Mouse (Mus musculus) intestine, embryonic 15.5 days (tissue): ENCODE data around the gene Dclre1a. TPM values are rescaled to one million over a fixed set of nuclear protein-coding genes. Genes with fewer than 3 reads are reported as not detected.
A peak's percentile ranks its signal among the peaks of the same experiment; 100 is the strongest.
"Not testable (repeated sequence)": the region's sequence is repeated elsewhere in the genome, so short reads cannot be mapped to it uniquely, and the experiment has no call there.

Experiments used
- ATAC-seq: fragments of 200-750 bp; cut with Nextera tagmentation; 2 replicates; pipeline ENCODE4 v1.8.0; 2017; ENCODE audit warnings: moderate TSS enrichment, moderate library complexity
- H3K27ac ChIP-seq: fragments of 300-500 bp; sonication (generic); 2 replicates; pipeline ENCODE4 v1.5.1; 2015; ENCODE audit warnings: mild to moderate bottlenecking, inconsistent platforms
- H3K27me3 ChIP-seq: fragments of 300-500 bp; sonication (generic); replicated peaks from 2 replicates; pipeline ENCODE4 v1.6.1; 2015; ENCODE audit warnings: inconsistent platforms
- H3K36me3 ChIP-seq: fragments of 300-500 bp; sonication (generic); 2 replicates; pipeline ENCODE4 v1.6.1; 2015; ENCODE audit warnings: inconsistent platforms
- H3K4me1 ChIP-seq: fragments of 300-500 bp; sonication (generic); replicated peaks from 2 replicates; pipeline ENCODE4 v1.6.1; 2015; ENCODE audit warnings: inconsistent platforms
- H3K4me2 ChIP-seq: fragments of 300-500 bp; sonication (generic); replicated peaks from 2 replicates; pipeline ENCODE4 v1.6.1; 2015; ENCODE audit warnings: mild to moderate bottlenecking, inconsistent platforms
- H3K4me3 ChIP-seq: fragments of 300-500 bp; sonication (generic); replicated peaks from 2 replicates; pipeline ENCODE4 v1.5.1; 2015; ENCODE audit warnings: inconsistent platforms
- H3K9ac ChIP-seq: fragments of 300-500 bp; sonication (generic); 2 replicates; pipeline ENCODE4 v1.6.1; 2015; ENCODE audit warnings: inconsistent platforms
- H3K9me3 ChIP-seq: fragments of 300-500 bp; sonication (generic); 2 replicates; pipeline ENCODE4 v1.6.1; 2016; ENCODE audit warnings: inconsistent platforms
- WGBS: fragments of 180-500 bp; shearing (Covaris S2); methylation state at CpG from one replicate; pipeline ENCODE4 v1.1.7; 2015; 5-methylcytosine and 5-hydroxymethylcytosine counted together
- polyA plus RNA-seq: library from polyadenylated mRNA; unstranded; fragments of >200 nt; fragmentation: Nextera tagmentation; extraction: Ambion mirVana; gene quantifications from 2 replicates; pipeline ENCODE4 v1.2.1, GENCODE M21; 2015

Gene Dclre1a
- polyA plus RNA-seq, 1 experiment from 2014 or later, result 25.1 TPM

DNA sequence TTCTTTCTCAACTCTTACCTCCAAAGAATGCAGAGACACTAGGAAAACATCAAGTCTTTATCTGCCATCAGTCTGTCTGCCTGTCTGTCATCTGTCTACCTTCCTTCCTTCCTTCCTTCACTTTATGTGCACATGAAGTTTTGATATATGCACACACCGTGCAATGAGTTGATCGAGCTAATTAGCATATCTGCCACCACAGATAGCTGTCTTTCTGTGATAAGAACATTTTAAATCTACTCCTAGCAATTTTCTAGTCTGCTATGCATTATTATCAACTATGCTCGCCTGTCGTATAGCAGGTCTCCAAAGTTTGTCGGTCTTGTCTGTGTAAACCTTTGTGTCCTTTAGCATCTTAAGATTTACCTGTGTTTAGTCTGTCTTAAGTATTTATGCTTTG lies 44.5 kb downstream of the Dclre1a start:
- H3K27me3 ChIP-seq, H3K4me2 ChIP-seq, H3K27ac ChIP-seq, ATAC-seq, H3K4me3 ChIP-seq, H3K9ac ChIP-seq, H3K4me1 ChIP-seq, H3K36me3 ChIP-seq, H3K9me3 ChIP-seq: not testable (repeated sequence)
- WGBS, result no CpG with 5 or more reads among the region's 5 CpGs

GRCm38 (mm10) chr19:56503069-56503468 lies 45.0 kb downstream of the Dclre1a start:
- not testable (repeated sequence) for H3K27ac ChIP-seq, H3K27me3 ChIP-seq, ATAC-seq, H3K9me3 ChIP-seq, H3K4me2 ChIP-seq, H3K9ac ChIP-seq, H3K4me3 ChIP-seq, H3K4me1 ChIP-seq, H3K36me3 ChIP-seq
- no CpG with 5 or more reads among the region's 5 CpGs for WGBS

DNA sequence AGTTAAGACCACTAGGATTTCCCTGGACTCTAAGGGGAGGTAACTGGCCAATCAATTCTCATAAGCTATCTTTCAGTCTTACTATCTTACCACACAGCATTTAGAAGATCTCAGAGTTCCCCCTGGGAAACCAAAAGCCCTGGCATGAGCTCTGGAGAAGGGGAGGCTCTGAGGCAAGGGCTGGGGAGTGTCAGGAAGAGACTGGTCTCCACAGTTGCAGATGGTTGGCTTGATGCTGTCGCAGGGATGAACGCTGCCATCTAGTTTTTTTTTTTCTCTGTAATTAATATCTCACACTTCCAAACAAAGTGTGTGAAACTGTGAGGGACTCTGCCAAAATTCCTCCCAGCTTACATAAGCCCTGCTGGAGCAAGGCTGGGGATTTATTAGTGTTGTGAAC lies 53.9 kb downstream of the Dclre1a start:
- WGBS, result no CpG with 5 or more reads among the region's 2 CpGs
- H3K27me3 ChIP-seq, H3K27ac ChIP-seq, H3K9me3 ChIP-seq, H3K4me2 ChIP-seq, ATAC-seq, H3K4me1 ChIP-seq, H3K9ac ChIP-seq, H3K4me3 ChIP-seq, H3K36me3 ChIP-seq: not testable (repeated sequence)

DNA sequence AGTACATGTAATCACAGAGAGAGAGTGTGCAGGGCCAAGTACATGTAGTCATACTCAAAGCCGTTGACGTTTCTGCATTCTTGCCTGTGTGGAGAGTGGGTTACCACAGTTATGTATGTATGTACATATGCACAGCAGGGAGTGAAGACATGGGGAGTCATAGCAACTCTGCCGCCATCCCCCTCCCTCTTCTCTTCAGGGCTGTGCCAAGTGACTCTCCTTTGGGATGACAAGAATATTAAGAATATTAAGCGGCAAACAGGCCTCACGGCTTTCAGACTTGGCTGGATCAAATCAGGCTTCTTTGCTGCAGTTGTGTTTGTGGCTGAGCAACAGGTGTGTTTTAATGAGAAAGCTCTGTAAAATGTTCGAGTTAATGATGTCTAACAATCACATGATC lies 58.4 kb downstream of the Dclre1a start:
- ATAC-seq, result no peak
- Histone ChIP-seq H3K4me1 (peaks cover 7% of the 10 kb centered on the region), H3K27me3 (no peaks in the 10 kb centered on the region), H3K27ac (no peak overlapping the region), H3K9me3 (no peaks in the 10 kb centered on the region), H3K9ac (no peak overlapping the region), H3K4me2 (no peak overlapping the region), H3K4me3 (no peak overlapping the region), H3K36me3 (no peaks in the 10 kb centered on the region)
- WGBS, result 78% methylated on average over 6 of the region's 6 CpGs

GRCm38 (mm10) chr19:56487339-56487738 lies 60.7 kb downstream of the Dclre1a start:
- no peak overlapping the region for H3K9ac ChIP-seq
- H3K4me3 ChIP-seq, result no peak overlapping the region
- ATAC-seq, result no peak
- H3K36me3 ChIP-seq, result no peaks in the 10 kb centered on the region
- H3K4me2 ChIP-seq, result no peak overlapping the region
- WGBS, result 96% methylated on average over 2 of the region's 2 CpGs
- no peak overlapping the region for H3K27ac ChIP-seq
- H3K4me1 ChIP-seq, result peaks cover 7% of the 10 kb centered on the region
- H3K27me3 ChIP-seq, result no peaks in the 10 kb centered on the region
- H3K9me3 ChIP-seq, result no peaks in the 10 kb centered on the region

DNA sequence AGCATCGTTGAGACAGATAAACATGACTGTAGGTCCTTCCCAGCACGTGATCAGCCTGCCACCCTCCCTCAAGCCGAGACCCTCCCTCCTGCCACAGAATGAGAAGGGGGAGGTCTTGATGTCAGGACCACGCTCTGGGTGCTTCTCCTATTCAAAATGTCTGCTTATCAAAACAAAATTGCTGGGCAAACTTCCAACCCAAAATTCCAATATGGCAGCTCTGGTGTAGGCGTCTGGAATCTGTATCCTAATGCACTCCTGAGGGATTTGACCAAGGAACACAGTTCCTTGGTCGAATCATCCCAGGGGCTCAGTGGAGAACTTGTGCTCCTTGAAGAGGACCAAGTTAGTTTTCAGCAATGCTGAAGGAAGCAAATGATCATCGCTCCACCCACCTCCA lies 61.1 kb downstream of the Dclre1a start:
- Histone ChIP-seq H3K4me3 (no peak overlapping the region), H3K27me3 (no peaks in the 10 kb centered on the region), H3K4me1 (peaks cover 7% of the 10 kb centered on the region), H3K27ac (no peak overlapping the region), H3K9me3 (no peaks in the 10 kb centered on the region), H3K9ac (no peak overlapping the region), H3K4me2 (no peak overlapping the region), H3K36me3 (no peaks in the 10 kb centered on the region)
- 63% methylated on average over 7 of the region's 7 CpGs for WGBS
- no peak for ATAC-seq

GRCm38 (mm10) chr19:56485376-56486271 lies 62.4 kb downstream of the Dclre1a start:
- H3K27me3 ChIP-seq, result no peaks in the 10 kb centered on the region
- H3K4me2 ChIP-seq, result peak overlapping the region; percentile 17; the same call in 1 of the 2 replicates
- 44% methylated on average over 13 of the region's 13 CpGs for WGBS

DNA sequence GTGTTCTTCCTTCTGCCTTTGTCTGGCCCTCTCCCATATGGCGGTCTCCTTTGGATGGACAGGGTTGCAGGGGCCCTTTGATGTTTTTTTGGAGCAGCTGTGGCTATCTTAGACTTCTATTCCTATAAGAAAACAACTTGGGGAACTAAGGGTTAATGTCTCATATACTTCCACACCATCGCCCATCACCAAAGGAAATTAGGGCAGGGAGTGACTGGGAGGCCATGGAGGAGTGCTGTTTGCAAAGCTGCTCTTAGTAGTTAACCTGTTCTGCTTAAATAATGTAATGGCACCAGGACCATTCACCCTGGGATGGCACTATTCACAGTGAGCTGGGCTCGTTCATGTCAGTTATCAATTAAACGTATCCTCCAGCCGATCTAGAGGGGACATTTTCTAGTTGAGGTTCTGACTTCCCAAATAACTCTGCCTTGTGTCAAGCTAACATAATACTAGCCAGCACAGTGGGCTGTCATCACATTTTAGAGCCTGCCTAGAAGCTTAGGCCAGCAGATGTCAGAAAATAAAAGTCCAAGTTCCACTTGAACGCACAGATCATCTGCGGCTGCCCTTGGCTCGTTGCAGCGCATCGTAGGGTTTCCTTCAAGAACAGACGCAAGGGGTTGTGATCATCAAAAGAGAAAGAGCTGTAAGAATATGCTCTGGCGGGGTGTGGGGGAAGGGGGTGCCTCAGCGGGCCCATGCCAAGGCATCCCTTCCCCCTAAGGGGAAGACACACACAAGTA lies 63.2 kb downstream of the Dclre1a start:
- ATAC-seq, result no peak
- WGBS, result 79% methylated on average over 13 of the region's 13 CpGs
- Histone ChIP-seq H3K36me3 (no peaks in the 10 kb centered on the region), H3K9me3 (no peaks in the 10 kb centered on the region), H3K4me3 (no peak overlapping the region), H3K4me1 (peaks cover 7% of the 10 kb centered on the region), H3K27me3 (no peaks in the 10 kb centered on the region), H3K9ac (no peak overlapping the region), H3K4me2 (no peak overlapping the region), H3K27ac (0 out of 2 replicates have a peak overlapping the region, but pooled peaks have one; percentile 68)

More at GRCm38 (mm10) chr19:56485376-56486271, 62.4 kb downstream of the Dclre1a start:
- no peak overlapping the region for H3K9ac ChIP-seq
- no peak overlapping the region for H3K4me3 ChIP-seq
- ATAC-seq, result peak; percentile 78
- H3K36me3 ChIP-seq, result no peaks in the 10 kb centered on the region
- H3K27ac ChIP-seq, result peak overlapping the region; percentile 68
- no peaks in the 10 kb centered on the region for H3K9me3 ChIP-seq
- H3K4me1 ChIP-seq, result peaks cover 7% of the 10 kb centered on the region

Other genes starting within 250 kb of the Dclre1a start
- gene Nrap, start 158.2 kb downstream of the Dclre1a start, polyA plus RNA-seq, result 0.20 and 0.32 TPM in 2 replicates
- 35.5 and 37.1 TPM in 2 replicates for gene Casp7, start 151.1 kb downstream of the Dclre1a start, polyA plus RNA-seq
- gene Plekhs1, start 86.6 kb downstream of the Dclre1a start, polyA plus RNA-seq, result 0.49 and 0.72 TPM in 2 replicates
- 14.1 and 15.9 TPM in 2 replicates for gene Nhlrc2, start within 50 bp of the Dclre1a start, polyA plus RNA-seq
- 0.75 and 1.1 TPM in 2 replicates for gene Adrb1, start 174.0 kb upstream of the Dclre1a start, polyA plus RNA-seq